Mouse (Mus musculus) liver, adult (tissue): ENCODE results near the gene Dnajc15.

Experiments
- GATA4 ChIP-seq: IDR thresholded peaks from 2 replicates; pipeline ENCODE4 v1.6.1; 2014; ENCODE audit warnings: mild to moderate bottlenecking, low read length; ENCODE audit not compliant: insufficient replicate concordance

Dnajc15 gene

DNA sequence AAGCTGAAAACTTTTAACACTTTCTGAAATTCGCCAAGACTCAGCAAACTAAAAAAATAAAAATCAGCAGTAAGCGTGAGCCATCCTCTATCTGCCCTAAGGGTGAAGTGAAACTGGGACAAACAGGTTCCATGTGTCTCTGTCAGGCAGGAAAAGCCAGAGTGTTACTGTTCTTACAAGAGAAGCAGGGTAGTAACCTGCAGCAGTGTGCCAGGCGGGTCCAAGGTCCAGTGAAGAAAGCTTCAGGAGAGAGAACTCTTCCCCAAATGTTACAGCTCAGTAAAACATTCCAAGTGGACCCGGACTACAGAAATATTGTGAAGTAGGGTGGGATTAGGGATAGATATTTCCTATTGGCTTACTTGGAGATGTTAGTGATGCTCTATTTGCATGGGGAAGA, 45.3 kb downstream of the Dnajc15 start:
- no peak for TF ChIP-seq GATA4

DNA sequence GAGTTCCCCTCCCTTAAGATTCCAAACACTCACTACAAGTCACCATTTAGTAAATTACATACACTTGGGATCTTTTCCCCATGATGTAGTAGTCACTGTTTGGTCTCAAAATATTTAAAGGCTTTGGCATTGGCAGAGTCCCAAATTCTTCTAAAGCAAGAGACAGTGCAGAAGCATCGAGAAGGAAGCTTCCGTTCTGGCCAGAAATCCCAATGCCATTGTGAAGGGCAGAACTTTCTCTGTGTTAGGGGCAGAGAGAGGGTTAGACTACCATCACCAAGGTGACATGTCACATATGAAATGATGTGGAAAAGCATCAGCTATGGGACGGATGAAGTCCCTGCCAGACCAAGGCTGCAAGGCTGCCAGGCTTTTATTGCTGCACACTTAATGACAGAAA, 49.0 kb downstream of the Dnajc15 start:
- TF ChIP-seq GATA4, result no peak

DNA sequence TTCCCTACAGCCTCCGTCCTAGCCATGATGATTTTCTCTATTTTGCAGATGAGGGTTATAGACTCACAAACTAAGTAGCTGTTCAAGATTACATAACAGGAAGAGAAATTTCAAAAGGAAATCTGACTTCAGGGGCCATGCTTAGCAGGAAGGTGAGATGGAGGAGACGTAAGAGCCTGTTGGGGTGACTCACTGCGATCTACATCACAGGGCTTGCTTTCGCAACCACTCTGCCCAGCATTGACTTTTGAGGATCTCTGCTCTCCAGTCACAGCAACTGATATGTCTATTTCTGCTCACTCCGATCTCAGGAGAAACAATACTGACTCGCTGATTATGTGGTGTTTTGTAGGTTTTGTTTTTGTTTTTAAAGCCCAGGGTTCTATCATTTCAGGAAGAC, 49.8 kb downstream of the Dnajc15 start:
- no peak for TF ChIP-seq GATA4

DNA sequence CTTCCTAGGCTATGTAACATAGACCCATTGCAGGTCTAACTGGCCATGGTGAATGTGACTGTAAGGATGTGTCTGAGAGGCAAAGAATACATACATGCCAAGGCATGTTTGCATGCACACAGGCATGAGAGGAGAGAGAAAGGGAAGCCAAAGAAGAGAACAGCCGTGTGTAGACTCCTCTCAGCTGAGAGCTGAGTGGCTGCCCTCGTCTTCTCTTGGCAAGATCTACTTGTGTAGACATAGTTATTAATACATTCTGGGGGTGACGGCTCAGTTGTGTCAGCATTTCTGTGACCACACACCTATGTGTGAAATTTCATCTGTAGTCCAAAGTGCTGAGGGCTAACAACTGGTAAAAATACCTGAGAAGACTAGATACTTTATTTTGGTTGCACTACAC, 55.1 kb downstream of the Dnajc15 start:
- no peak for TF ChIP-seq GATA4

DNA sequence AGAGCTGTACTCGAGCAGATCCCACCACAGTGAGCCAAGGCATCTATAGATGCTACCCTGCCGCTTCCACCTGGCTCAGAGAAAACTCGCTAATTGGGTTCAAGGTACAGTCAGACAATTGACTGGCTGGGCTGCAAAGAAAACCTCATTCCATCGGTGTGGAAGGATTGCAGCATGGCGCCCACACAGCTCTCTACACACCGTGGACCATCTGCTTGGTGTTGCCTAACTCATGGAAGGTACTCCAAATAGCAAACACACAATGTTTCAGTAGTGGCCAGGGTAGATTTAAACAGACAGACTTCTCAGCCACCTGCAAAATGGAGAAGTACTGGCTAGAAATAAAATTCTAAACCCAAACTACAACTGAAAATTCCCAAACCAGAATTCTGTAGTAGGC, 57.4 kb downstream of the Dnajc15 start:
- no peak for TF ChIP-seq GATA4

DNA sequence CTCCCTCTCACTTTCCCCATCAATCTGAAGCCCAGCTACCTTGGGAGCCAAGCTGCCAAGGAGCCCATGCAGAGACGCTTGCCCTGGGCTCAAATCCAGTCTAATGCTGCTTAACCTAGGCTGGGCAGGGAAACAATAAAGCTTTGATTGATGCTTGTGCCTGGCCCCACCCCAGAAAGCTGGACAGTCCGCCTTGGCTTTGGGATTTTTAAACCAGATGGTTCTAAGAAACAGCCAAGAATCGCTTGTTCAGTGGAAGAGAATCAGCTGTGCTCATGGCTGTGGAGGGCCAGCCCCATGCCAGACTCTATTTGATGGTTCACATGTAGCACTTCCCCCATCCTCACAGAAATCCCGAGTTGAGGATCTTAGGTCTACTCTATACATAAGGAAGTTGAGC, 60.0 kb downstream of the Dnajc15 start:
- no peak for TF ChIP-seq GATA4

DNA sequence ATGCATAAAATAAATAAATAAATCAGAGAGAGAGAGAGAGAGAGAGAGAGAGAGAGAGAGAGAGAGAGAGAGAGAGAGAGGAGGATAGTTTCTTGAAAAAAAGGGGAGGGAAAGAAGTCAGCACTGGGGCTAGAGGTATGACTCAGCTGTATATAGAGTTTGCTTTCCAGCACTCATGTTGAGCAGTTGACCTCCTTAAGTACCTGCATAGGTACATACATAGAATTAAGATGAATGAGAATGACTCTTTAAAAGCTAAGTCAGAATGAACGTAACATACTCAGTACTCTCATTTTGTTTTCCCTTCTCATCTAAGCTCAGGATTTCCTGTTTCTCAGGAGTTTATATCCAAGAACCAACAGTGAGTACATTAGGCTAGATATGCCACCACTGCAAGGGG, 62.0 kb downstream of the Dnajc15 start:
- TF ChIP-seq GATA4, result no peak

DNA sequence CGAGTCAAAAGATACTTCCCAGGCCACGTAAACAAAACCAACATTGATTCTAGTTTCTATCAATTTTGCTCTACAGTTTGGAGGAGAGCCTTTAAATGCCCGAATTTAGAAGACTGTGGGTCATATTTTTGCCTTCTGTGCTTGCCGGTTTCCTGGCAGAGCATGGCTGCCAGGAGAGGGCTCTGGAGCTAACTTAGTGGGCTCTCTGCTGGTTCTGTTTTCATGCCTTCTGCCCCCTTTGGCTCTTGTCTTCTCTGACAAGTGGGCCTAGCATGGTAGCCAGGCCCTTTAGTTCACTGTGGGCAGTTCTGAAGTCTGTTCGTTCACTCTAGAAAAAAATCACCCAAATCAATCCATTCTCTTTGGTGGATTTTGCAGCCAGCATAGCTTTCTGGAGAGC, 63.5 kb downstream of the Dnajc15 start:
- TF ChIP-seq GATA4, result no peak

DNA sequence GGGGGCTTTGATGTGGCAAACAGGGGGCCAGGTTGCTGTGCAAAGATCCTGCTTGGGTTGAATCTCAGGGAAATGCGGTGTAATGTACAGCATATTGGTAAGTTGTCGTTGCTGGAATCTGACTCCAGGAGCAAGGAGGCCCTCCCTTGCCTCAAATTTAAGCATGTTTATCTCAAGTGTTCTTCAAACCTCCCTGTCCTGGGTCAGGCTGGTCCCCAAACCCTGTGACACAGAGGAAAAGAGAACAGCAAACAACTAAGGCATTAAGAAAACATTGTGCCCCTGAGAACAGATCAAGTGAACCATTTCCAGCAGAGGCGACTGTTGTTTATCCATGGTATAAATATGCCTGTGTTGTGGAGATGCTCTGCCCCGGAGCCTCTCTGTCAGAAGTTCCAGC, 67.1 kb downstream of the Dnajc15 start:
- no peak for TF ChIP-seq GATA4

DNA sequence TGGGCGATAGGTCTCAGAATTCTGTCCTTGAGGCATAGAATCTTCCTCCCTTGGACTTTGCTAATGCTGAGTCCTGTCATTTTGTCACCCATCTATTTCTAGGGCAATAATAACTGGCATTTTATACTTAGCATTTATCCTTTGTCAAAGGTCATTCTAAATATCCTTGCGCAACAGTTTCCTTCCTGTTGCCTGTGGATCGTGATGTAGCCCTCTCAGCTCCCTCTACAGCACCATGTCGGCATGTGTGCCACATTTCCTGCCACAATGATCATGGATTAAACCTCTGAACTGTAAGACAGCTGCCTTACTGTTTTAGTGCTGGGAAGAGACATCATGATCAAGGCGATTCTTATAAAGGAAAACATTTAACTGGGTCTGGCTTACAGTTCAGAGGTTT, 68.6 kb downstream of the Dnajc15 start:
- no peak for TF ChIP-seq GATA4

DNA sequence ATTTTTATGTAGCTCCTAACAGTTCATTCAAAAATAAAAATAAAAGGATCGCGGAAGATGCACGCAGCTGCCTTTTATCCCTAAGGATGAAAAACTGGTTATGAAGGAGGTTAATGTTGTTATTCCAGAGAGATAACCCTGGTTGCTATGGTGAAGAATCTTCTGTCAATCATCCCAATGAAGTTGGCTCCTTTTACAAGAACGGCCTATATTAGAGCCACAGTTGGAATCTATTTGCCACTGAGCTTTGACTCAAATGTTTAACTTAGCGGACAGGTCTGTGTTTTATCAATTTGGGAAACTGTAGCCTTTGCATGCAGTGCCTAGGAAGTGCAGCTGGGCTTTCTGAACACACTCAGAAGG, 72.7 kb downstream of the Dnajc15 start:
- TF ChIP-seq GATA4, result no peak

DNA sequence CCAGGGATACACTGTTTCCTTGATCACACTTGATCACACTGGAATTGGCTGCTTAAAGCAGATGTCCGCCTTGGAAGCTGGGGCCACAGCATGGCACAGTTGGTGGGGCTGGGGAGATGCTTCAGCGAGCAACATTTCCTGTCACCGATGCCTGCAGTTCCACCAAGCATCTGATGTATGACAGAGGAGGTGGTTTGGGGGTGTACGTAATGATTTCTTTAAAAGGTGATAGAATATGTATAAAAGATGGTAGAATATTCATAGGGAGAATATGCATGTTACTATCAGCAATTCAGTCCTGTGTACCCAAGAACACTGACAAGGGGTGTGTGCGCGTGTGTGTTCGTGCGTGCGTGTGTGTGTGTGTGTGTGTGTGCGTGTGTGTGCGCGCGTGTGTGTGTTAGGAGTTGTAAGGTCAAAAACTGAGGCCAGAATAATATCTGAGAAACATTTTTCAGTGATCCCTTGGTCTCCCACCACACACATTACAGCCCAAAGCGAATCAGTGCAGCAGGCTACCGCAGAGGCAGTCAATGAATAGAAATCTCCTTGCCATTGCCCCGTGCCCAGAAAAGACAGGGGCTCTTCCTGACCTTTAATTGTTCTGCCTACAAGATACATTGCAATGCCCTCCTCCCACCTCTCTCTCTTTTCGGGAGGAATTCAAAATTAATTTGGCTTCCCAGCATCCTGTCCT, 73.2 kb downstream of the Dnajc15 start:
- no peak for TF ChIP-seq GATA4

DNA sequence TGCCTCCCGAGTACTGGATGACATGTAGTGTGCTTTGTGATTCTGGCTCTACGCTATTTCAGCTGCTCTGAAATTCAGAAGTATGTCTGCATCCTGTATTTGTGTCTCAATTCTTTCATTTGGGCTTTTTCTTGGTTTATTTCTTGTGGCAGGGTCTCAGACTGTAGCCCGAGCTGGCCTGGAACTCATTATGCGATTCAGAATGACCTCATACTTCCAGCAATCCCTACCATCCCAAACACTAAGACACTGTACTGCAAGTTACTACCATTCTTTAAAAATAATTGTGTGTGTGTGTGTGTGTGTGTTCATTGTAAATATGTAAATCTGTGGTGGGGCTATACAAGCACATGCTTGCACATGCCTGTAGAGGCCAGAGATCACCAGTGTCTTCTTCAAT, 78.4 kb downstream of the Dnajc15 start:
- TF ChIP-seq GATA4, result no peak

DNA sequence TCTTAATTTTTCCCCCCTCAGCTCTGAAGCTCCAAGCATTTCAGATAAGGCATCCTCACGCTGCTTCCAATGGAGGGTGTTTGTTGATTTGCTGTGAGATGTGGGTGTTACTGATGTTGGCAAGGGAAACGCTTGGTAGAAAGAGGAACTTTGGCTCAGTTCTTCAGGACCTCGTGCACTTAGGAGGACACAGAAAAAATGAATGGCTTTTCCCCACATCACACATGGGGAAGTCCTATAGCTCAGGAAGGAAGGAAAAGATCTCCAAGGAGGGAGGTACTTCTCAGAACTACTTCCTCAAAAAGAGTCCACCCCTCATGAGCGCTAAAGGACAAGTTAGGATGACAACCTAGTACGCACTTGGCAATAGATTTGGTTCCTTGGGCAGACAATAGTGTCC, 79.7 kb downstream of the Dnajc15 start:
- TF ChIP-seq GATA4, result no peak

DNA sequence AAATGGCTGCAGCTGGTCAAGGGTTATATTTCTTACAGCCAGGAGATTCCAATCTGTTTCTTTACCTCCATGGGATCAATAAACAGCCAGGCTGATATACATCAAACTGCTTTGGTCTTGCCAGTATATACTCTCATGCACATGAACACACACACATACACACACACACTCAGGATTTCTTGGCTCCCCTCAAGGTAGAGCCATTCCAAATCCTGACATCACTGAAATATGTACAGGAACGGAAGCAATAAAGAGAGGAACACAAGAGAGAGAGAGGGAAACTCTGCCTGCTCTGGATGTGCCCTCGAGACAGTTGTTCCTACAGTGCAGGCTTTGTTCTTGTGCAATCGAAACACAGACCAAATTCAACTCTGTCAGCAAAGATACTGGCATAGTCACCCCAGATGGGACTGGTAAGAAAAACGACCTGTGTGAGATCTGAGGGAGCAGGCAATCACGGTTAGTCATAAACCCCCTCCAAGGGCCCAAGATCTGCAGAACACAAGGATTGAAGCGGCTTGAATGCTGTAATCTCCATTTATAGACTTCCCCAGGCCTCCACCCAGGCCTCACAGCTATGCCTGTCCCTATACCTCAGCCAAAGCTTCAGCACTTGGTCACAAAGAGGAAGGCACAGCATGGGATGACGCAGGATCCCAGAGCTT, 80.5 kb downstream of the Dnajc15 start:
- no peak for TF ChIP-seq GATA4

DNA sequence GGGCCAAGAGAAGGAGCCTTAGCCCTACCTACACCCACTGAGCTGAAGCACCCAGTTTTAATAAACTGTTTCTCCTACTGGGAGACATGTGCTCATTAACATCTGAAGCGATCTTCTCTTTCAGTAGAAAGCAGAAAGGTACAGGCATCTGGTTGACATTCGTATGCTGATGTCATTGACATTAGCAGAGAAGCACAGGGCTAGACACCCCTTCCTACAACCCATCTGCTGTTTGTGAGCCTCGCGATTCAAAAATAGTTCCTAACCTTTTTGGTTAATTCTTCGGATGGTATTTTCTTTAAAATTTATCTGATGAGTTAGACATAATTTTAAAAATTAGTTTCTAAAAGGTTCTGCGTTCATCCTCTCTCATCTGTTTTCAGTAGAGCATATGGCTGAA, 81.9 kb downstream of the Dnajc15 start:
- no peak for TF ChIP-seq GATA4

DNA sequence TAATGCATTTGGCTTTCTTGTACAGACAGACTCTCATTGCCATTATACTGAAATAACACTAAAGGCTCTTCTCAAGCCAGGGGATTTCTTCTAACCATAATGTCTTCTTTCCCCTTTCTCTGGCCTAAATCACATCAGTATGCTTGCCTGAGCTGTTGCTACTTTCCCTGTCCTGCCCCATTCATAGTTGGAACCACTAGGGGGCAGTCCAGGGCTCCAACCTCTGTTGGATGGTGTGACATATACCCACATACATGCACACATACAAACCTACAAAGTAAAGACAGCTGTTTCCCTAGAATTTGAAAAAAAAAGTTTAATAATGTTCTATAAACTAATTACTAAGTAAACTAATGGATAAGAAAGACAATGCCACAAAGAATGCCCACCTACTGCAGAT, 91.7 kb downstream of the Dnajc15 start:
- no peak for TF ChIP-seq GATA4
